Mouse (Mus musculus): ENCODE data around the gene Zdhhc19. TPM values are rescaled to one million over a fixed set of nuclear protein-coding genes. Genes with fewer than 3 reads are reported as not detected.
A peak's percentile ranks its signal among the peaks of the same experiment; 100 is the strongest.

The Zdhhc19 gene
- total and polyA plus RNA-seq, 2 experiments: not detected

- no peak overlapping the region for H3K27ac ChIP-seq (replicated peaks; ENCODE audit: insufficient read depth, low read depth, low read length)
- H3K4me1 ChIP-seq (ENCODE audit: control insufficient read depth, insufficient read depth, low read length): no peaks in the 10 kb centered on the region
- 64% methylated on average over 13 of the region's 13 CpGs for WGBS
- no peaks in the 10 kb centered on the region for H3K79me2 ChIP-seq (ENCODE audit: control insufficient read depth, insufficient read depth, low read length)
- H3K36me3 ChIP-seq (ENCODE audit: control insufficient read depth, insufficient read depth, low read length): no peaks in the 10 kb centered on the region
- TF ChIP-seq CTCF (IDR thresholded peaks at IDR 0.05; ENCODE audit: low read depth, low read length) (no peak), POLR2A (IDR thresholded peaks at IDR 0.05; ENCODE audit: extremely low read depth, insufficient read depth, low read length) (no peak)
- H3K4me3 ChIP-seq (ENCODE audit: insufficient read depth, low read depth, low read length): no peak overlapping the region
- DNase-seq (ENCODE audit: extremely low read depth, low read depth, low spot score): no peak
- no peaks in the 10 kb centered on the region for H3K27me3 ChIP-seq (ENCODE audit: control insufficient read depth, insufficient read depth, low read length)
- no peak overlapping the region for H3K9ac ChIP-seq (ENCODE audit: low read depth, low read length)
Observed at GRCm38 (mm10) chr16:32498996-32499395, 2.9 kb downstream of the Zdhhc19 start.

DNA sequence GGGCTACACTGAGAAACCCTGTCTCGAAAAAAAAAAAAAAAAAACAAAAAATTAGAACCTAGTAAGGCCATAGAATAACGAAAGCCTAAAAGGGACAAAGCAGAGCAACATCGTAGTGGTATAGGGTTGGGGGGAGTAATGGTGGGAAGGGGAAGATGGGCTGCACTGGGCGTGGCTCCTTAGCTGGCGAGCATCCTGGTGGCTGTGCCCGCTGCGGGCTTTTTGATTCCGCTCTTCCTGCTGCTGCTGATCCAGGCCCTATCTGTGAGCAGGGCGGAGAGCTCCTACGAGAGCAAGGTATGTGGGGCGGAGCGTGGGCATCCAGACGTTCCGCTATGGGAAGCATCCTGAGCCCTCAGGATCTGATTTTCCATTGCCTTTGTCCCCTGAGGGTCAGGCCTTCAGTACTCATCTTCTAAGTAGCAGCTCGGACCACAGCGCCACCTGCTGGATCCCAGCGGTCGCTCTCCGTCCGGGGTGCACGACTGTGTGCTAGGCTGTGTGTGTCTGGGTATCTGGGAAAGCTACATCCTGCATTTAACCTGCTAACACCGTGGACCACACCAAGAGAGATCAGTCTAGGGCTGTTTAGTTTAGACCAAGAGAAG lies 3.5 kb downstream of the Zdhhc19 start:
- Histone ChIP-seq H3K27ac (replicated peaks; ENCODE audit: insufficient read depth, low read depth, low read length) (no peak overlapping the region), H3K36me3 (ENCODE audit: control insufficient read depth, insufficient read depth, low read length) (no peaks in the 10 kb centered on the region), H3K4me1 (ENCODE audit: control insufficient read depth, insufficient read depth, low read length) (no peaks in the 10 kb centered on the region), H3K27me3 (ENCODE audit: control insufficient read depth, insufficient read depth, low read length) (no peaks in the 10 kb centered on the region), H3K9ac (ENCODE audit: low read depth, low read length) (no peak overlapping the region), H3K79me2 (ENCODE audit: control insufficient read depth, insufficient read depth, low read length) (no peaks in the 10 kb centered on the region), H3K4me3 (ENCODE audit: insufficient read depth, low read depth, low read length) (no peak overlapping the region)
- 16% methylated on average over 22 of the region's 22 CpGs for WGBS
- TF ChIP-seq POLR2A (IDR thresholded peaks at IDR 0.05; ENCODE audit: extremely low read depth, insufficient read depth, low read length): no peak
- TF ChIP-seq CTCF (IDR thresholded peaks at IDR 0.05; ENCODE audit: low read depth, low read length): peak; percentile 98
- DNase-seq (ENCODE audit: extremely low read depth, low read depth, low spot score): peak; percentile 29

- H3K27ac ChIP-seq (replicated peaks; ENCODE audit: insufficient read depth, low read depth, low read length): no peak overlapping the region
- DNase-seq (ENCODE audit: extremely low read depth, low read depth, low spot score): no peak
- no peak overlapping the region for H3K9ac ChIP-seq (ENCODE audit: low read depth, low read length)
- H3K36me3 ChIP-seq (ENCODE audit: control insufficient read depth, insufficient read depth, low read length): no peaks in the 10 kb centered on the region
- no peaks in the 10 kb centered on the region for H3K27me3 ChIP-seq (ENCODE audit: control insufficient read depth, insufficient read depth, low read length)
- no peaks in the 10 kb centered on the region for H3K79me2 ChIP-seq (ENCODE audit: control insufficient read depth, insufficient read depth, low read length)
- H3K4me1 ChIP-seq (ENCODE audit: control insufficient read depth, insufficient read depth, low read length): peaks cover 2% of the 10 kb centered on the region; the same call in 1 of the 2 replicates
- no peak overlapping the region for H3K4me3 ChIP-seq (ENCODE audit: insufficient read depth, low read depth, low read length)
- 73% methylated on average over 7 of the region's 7 CpGs for WGBS
- TF ChIP-seq CTCF (IDR thresholded peaks at IDR 0.05; ENCODE audit: low read depth, low read length): no peak
- no peak for TF ChIP-seq POLR2A (IDR thresholded peaks at IDR 0.05; ENCODE audit: extremely low read depth, insufficient read depth, low read length)
Observed at GRCm38 (mm10) chr16:32501459-32501858, 5.4 kb downstream of the Zdhhc19 start.

DNA sequence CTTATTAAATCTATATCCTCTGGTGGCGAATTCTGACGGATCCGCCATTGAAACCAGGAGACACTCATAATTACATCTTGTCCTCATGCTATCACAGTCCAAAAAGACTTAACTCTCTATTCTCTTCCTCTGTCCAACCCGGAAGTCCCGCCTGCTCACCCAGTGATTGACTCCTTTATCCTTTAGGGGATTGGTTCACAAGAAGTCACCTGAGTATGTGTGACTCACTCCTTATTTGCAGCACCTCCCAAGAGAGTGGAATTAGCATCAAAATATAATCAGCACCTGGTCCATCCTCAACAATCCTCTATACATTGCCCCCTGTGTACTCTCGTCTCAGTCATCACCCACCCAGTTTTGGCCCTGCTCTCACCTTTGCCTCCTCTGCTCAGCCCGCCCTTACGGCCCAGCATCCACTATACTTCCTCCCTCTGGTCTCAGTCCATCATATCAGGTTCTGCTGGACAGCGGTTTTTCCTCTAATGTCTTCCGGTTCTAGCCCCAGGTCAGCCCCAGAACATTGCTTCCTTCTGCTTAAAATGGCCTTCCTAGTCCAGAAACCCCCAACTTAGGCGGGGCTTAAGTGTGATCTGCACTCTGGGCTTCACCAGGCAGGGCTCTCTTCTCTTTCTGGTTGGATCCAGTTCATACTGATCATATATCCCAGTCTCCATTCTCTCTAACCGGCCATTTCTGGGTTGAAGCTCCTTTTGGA lies 6.7 kb downstream of the Zdhhc19 start:
- Histone ChIP-seq H3K27ac (replicated peaks; ENCODE audit: insufficient read depth, low read depth, low read length) (no peak overlapping the region), H3K36me3 (ENCODE audit: control insufficient read depth, insufficient read depth, low read length) (no peaks in the 10 kb centered on the region), H3K79me2 (ENCODE audit: control insufficient read depth, insufficient read depth, low read length) (no peaks in the 10 kb centered on the region), H3K4me3 (ENCODE audit: insufficient read depth, low read depth, low read length) (no peak overlapping the region), H3K9ac (ENCODE audit: low read depth, low read length) (no peak overlapping the region), H3K4me1 (ENCODE audit: control insufficient read depth, insufficient read depth, low read length) (peaks cover 2% of the 10 kb centered on the region; the same call in 1 of the 2 replicates), H3K27me3 (ENCODE audit: control insufficient read depth, insufficient read depth, low read length) (no peaks in the 10 kb centered on the region)
- DNase-seq (ENCODE audit: extremely low read depth, low read depth, low spot score): no peak
- WGBS: 85% methylated on average over 12 of the region's 12 CpGs
- TF ChIP-seq CTCF (IDR thresholded peaks at IDR 0.05; ENCODE audit: low read depth, low read length) (no peak), POLR2A (IDR thresholded peaks at IDR 0.05; ENCODE audit: extremely low read depth, insufficient read depth, low read length) (no peak)

DNA sequence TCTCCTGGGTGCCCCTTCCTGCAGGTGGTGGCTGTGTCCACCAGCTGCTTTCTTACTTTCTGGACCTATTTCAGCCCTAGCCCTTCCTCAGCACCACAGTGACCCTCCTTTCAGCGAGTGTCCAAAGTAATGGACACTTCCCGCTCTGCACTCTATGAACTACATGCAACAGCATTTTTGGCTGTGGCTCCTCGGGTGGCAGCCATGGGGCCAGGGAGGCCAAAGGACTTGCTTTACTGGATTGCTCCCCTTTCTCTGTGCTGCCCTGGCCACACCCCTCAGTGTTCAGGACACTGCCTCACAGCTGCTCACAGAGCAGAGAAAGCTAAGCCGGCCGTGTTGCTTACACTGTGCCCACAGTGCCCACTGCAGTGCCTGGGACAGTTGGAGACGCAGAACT lies 7.6 kb downstream of the Zdhhc19 start:
- H3K4me1 ChIP-seq (ENCODE audit: control insufficient read depth, insufficient read depth, low read length): peaks cover 2% of the 10 kb centered on the region; the same call in 1 of the 2 replicates

DNA sequence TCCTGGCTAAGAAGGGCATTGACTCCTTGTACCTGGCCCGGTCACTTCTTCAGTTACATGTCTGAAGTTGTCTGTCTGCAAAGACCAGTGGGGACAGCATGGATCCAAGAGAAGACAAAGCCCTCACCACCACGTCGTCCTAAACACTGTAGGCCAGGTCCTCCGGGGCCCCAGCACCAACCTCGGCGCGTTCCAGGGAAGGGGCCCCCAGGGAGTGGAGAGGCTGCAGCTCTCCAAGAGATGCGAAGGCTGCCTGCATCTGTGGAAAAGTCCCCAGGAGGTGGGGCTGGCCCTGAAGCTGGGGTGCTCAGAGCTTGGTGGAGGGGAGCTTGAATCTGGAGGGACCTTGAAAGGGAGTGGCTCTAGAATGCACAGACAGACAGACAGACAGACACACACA lies 10.2 kb downstream of the Zdhhc19 start:
- H3K9ac ChIP-seq (ENCODE audit: low read depth, low read length): no peak overlapping the region
- WGBS: 92% methylated on average over 8 of the region's 8 CpGs
- no peak overlapping the region for H3K27ac ChIP-seq (replicated peaks; ENCODE audit: insufficient read depth, low read depth, low read length)
- no peak overlapping the region for H3K4me3 ChIP-seq (ENCODE audit: insufficient read depth, low read depth, low read length)
- no peak for DNase-seq (ENCODE audit: extremely low read depth, low read depth, low spot score)
- peaks cover 2% of the 10 kb centered on the region; the same call in 1 of the 2 replicates for H3K4me1 ChIP-seq (ENCODE audit: control insufficient read depth, insufficient read depth, low read length)
- H3K27me3 ChIP-seq (ENCODE audit: control insufficient read depth, insufficient read depth, low read length): no peaks in the 10 kb centered on the region
- H3K79me2 ChIP-seq (ENCODE audit: control insufficient read depth, insufficient read depth, low read length): no peaks in the 10 kb centered on the region
- no peaks in the 10 kb centered on the region for H3K36me3 ChIP-seq (ENCODE audit: control insufficient read depth, insufficient read depth, low read length)
- TF ChIP-seq CTCF (IDR thresholded peaks at IDR 0.05; ENCODE audit: low read depth, low read length) (no peak), POLR2A (IDR thresholded peaks at IDR 0.05; ENCODE audit: extremely low read depth, insufficient read depth, low read length) (no peak)

More for the DNA sequence above, 7.6 kb downstream of the Zdhhc19 start:
- WGBS: 87% methylated on average over 6 of the region's 6 CpGs
- H3K9ac ChIP-seq (ENCODE audit: low read depth, low read length): no peak overlapping the region
- no peak for DNase-seq (ENCODE audit: extremely low read depth, low read depth, low spot score)
- H3K36me3 ChIP-seq (ENCODE audit: control insufficient read depth, insufficient read depth, low read length): no peaks in the 10 kb centered on the region
- no peaks in the 10 kb centered on the region for H3K79me2 ChIP-seq (ENCODE audit: control insufficient read depth, insufficient read depth, low read length)
- no peak overlapping the region for H3K27ac ChIP-seq (replicated peaks; ENCODE audit: insufficient read depth, low read depth, low read length)
- H3K27me3 ChIP-seq (ENCODE audit: control insufficient read depth, insufficient read depth, low read length): no peaks in the 10 kb centered on the region
- H3K4me3 ChIP-seq (ENCODE audit: insufficient read depth, low read depth, low read length): no peak overlapping the region
- TF ChIP-seq CTCF (IDR thresholded peaks at IDR 0.05; ENCODE audit: low read depth, low read length) (no peak), POLR2A (IDR thresholded peaks at IDR 0.05; ENCODE audit: extremely low read depth, insufficient read depth, low read length) (no peak)

Data from liver, adult 2 months (tissue).